Mouse (Mus musculus) frontal cortex, postnatal 25 days (tissue): ENCODE data around the gene Arhgap45.

Source experiments
- DNase-seq, 2 experiments: peaks; one replicate each; pipeline ENCODE4 v3.0.0; 2022; ENCODE audit warnings: low spot score in 2 of 2

The Arhgap45 gene

GRCm38 (mm10) chr10:79986963-79987362 lies 29.5 kb upstream of the Arhgap45 start:
- peak; percentile 76 to 77 for DNase-seq

- no peak for DNase-seq
These were observed 28.5 kb upstream of the Arhgap45 start for GRCm38 (mm10) chr10:79987771-79988505.

GRCm38 (mm10) chr10:79988506-79989271 lies 27.8 kb upstream of the Arhgap45 start, which contains the start of gene Cnn2:
TSS of gene Cnn2 (plus strand) at chr10:79988584.
- DNase-seq = no peak

- DNase-seq = no peak
These were observed 27.1 kb upstream of the Arhgap45 start for GRCm38 (mm10) chr10:79989272-79989786.

GRCm38 (mm10) chr10:79989870-79990269 lies 26.6 kb upstream of the Arhgap45 start:
- no peak for DNase-seq

GRCm38 (mm10) chr10:79991099-79991498 lies 25.4 kb upstream of the Arhgap45 start:
- DNase-seq = no peak

- DNase-seq = no peak
These were observed 24.9 kb upstream of the Arhgap45 start for GRCm38 (mm10) chr10:79991548-79991947.

GRCm38 (mm10) chr10:79994397-79995115 lies 21.9 kb upstream of the Arhgap45 start:
- DNase-seq = no peak

GRCm38 (mm10) chr10:79995636-79996035 lies 20.8 kb upstream of the Arhgap45 start:
- no peak for DNase-seq

- peak; percentile 96 for DNase-seq
These were observed 20.0 kb upstream of the Arhgap45 start, which contains the start of gene Abca7 for GRCm38 (mm10) chr10:79996272-79997033. TSS of gene Abca7 (plus strand) at chr10:79996494.

GRCm38 (mm10) chr10:79997034-79997760 lies 19.3 kb upstream of the Arhgap45 start:
- DNase-seq = peak; percentile 43 to 69

- no peak for DNase-seq
These were observed 18.6 kb upstream of the Arhgap45 start for GRCm38 (mm10) chr10:79997819-79998218.

- DNase-seq = no peak
These were observed 14.5 kb upstream of the Arhgap45 start for GRCm38 (mm10) chr10:80001945-80002344.

GRCm38 (mm10) chr10:80002829-80003228 lies 13.6 kb upstream of the Arhgap45 start:
- DNase-seq = no peak

GRCm38 (mm10) chr10:80003374-80004232 lies 12.8 kb upstream of the Arhgap45 start:
- no peak for DNase-seq

- no peak for DNase-seq
These were observed 12.2 kb upstream of the Arhgap45 start for GRCm38 (mm10) chr10:80004233-80004705.

GRCm38 (mm10) chr10:80011740-80012139 lies 4.7 kb upstream of the Arhgap45 start:
- DNase-seq = no peak

- no peak for DNase-seq
These were observed 2.8 kb upstream of the Arhgap45 start for GRCm38 (mm10) chr10:80013609-80014008.
